Mouse (Mus musculus) naive thymus-derived CD4-positive, alpha-beta T cell, adult 2 months (primary cell): Measurements from ENCODE around the gene Arap1.
A peak's percentile ranks its signal among the peaks of the same experiment; 100 is the strongest.

Experiments used
- DNase-seq: peaks from one replicate; pipeline ENCODE4 v3.0.0-alpha.2; 2011; ENCODE audit warnings: low read depth

The Arap1 gene

GRCm38 (mm10) chr7:101362791-101363191 is 14.9 kb downstream of the Arap1 start:
- no peak for DNase-seq

- DNase-seq: no peak
Observed at GRCm38 (mm10) chr7:101363914-101364313, 16.0 kb downstream of the Arap1 start.

GRCm38 (mm10) chr7:101367901-101368852 is 20.3 kb downstream of the Arap1 start:
- DNase-seq: peak; percentile 46

GRCm38 (mm10) chr7:101369666-101370065 is 21.8 kb downstream of the Arap1 start:
- DNase-seq: no peak

- DNase-seq: no peak
Observed at GRCm38 (mm10) chr7:101373082-101373481, 25.2 kb downstream of the Arap1 start.

- DNase-seq: peak; percentile 78
Observed at GRCm38 (mm10) chr7:101374155-101374554, 26.3 kb downstream of the Arap1 start.

GRCm38 (mm10) chr7:101376701-101377340 is 29.0 kb downstream of the Arap1 start:
- DNase-seq: no peak

GRCm38 (mm10) chr7:101377741-101378262 is 29.9 kb downstream of the Arap1 start:
- DNase-seq: peak; percentile 93

GRCm38 (mm10) chr7:101378285-101378684 is 30.4 kb downstream of the Arap1 start:
- no peak for DNase-seq

GRCm38 (mm10) chr7:101378796-101379465 is 31.1 kb downstream of the Arap1 start:
- peak; percentile 29 for DNase-seq

- no peak for DNase-seq
Observed at GRCm38 (mm10) chr7:101379732-101380131, 31.9 kb downstream of the Arap1 start.

- DNase-seq: no peak
Observed at GRCm38 (mm10) chr7:101381512-101381911, 33.6 kb downstream of the Arap1 start.

- DNase-seq: peak; percentile 21
Observed at GRCm38 (mm10) chr7:101382378-101382777, 34.5 kb downstream of the Arap1 start.

- DNase-seq: no peak
Observed at GRCm38 (mm10) chr7:101383756-101384155, 35.9 kb downstream of the Arap1 start.

- DNase-seq: no peak
Observed at GRCm38 (mm10) chr7:101384931-101385330, 37.1 kb downstream of the Arap1 start.

- DNase-seq: no peak
Observed at GRCm38 (mm10) chr7:101385331-101385733, 37.5 kb downstream of the Arap1 start.

- DNase-seq: no peak
Observed at GRCm38 (mm10) chr7:101385866-101386452, 38.1 kb downstream of the Arap1 start.

GRCm38 (mm10) chr7:101389256-101389655 is 41.4 kb downstream of the Arap1 start:
- no peak for DNase-seq

- DNase-seq: no peak
Observed at GRCm38 (mm10) chr7:101391909-101392479, 44.1 kb downstream of the Arap1 start.

GRCm38 (mm10) chr7:101393015-101393414 is 45.1 kb downstream of the Arap1 start:
- no peak for DNase-seq

GRCm38 (mm10) chr7:101393694-101394504 is 46.0 kb downstream of the Arap1 start:
- DNase-seq: no peak
